Mouse (Mus musculus) midbrain, embryonic 12.5 days (tissue): ENCODE results near the gene Sun1. TPM values are rescaled to one million over a fixed set of nuclear protein-coding genes. Genes with fewer than 3 reads are reported as not detected.
A peak's percentile ranks its signal among the peaks of the same experiment; 100 is the strongest.

ENCODE experiments used
- ATAC-seq: fragments of 200-750 bp; cut with Nextera tagmentation; 2 replicates; pipeline ENCODE4 v1.8.0; 2017; ENCODE audit warnings: low read depth, moderate TSS enrichment, moderate library complexity; ENCODE audit not compliant: low FRiP score
- H3K27ac ChIP-seq: fragments of 300-500 bp; sonication (generic); replicated peaks from 2 replicates; pipeline ENCODE4 v1.5.1; 2016; ENCODE audit warnings: mild to moderate bottlenecking
- H3K27me3 ChIP-seq: fragments of 300-500 bp; sonication (generic); 2 replicates; pipeline ENCODE4 v1.6.1; 2016; ENCODE audit warnings: mild to moderate bottlenecking
- H3K36me3 ChIP-seq: fragments of 300-500 bp; sonication (generic); 2 replicates; pipeline ENCODE4 v1.6.1; 2016
- H3K4me1 ChIP-seq: fragments of 300-500 bp; sonication (generic); 2 replicates; pipeline ENCODE4 v1.6.1; 2016
- H3K4me2 ChIP-seq: fragments of 300-500 bp; sonication (generic); replicated peaks from 2 replicates; pipeline ENCODE4 v1.6.1; 2016; ENCODE audit warnings: mild to moderate bottlenecking, moderate library complexity
- H3K4me3 ChIP-seq: fragments of 300-500 bp; sonication (generic); 2 replicates; pipeline ENCODE4 v1.5.1; 2016; ENCODE audit warnings: mild to moderate bottlenecking
- H3K9ac ChIP-seq: fragments of 300-500 bp; sonication (generic); replicated peaks from 2 replicates; pipeline ENCODE4 v1.6.1; 2016; ENCODE audit warnings: mild to moderate bottlenecking, moderate library complexity
- H3K9me3 ChIP-seq: fragments of 300-500 bp; sonication (generic); 2 replicates; pipeline ENCODE4 v1.6.1; 2016; ENCODE audit warnings: mild to moderate bottlenecking
- WGBS: fragments of 180-500 bp; shearing (Covaris S2); methylation state at CpG from one replicate; pipeline ENCODE4 v1.1.7; 2016; 5-methylcytosine and 5-hydroxymethylcytosine counted together
- polyA plus RNA-seq: library from polyadenylated mRNA; unstranded; fragments of >200 nt; fragmentation: Nextera tagmentation; extraction: Ambion mirVana; gene quantifications from 2 replicates; pipeline ENCODE4 v1.2.1, GENCODE M21; 2016

Gene Sun1
- polyA plus RNA-seq, 1 experiment from 2014 or later, result 53.1 TPM

DNA sequence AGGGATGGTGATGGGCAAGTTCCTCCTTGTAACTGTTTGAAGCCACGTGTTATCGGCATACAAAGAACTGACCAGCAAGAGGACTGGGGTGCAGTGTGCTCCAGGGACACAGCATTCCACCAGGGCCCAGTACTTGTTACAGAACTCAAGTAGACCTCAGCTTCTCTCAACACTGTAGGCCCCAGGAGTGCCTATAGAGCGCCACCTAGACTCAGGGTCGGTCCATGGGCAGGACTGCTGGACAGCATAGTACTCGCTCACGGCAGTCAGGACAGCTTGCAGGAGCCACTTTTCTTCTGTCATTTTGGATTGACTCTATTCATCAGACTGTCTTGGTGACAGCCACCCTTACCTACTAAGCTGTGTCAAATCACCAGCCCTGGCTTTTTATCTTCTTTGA is 54.5 kb downstream of the Sun1 start:
- no peaks in the 10 kb centered on the region for H3K9me3 ChIP-seq
- 88% methylated on average over 6 of the region's 6 CpGs for WGBS

DNA sequence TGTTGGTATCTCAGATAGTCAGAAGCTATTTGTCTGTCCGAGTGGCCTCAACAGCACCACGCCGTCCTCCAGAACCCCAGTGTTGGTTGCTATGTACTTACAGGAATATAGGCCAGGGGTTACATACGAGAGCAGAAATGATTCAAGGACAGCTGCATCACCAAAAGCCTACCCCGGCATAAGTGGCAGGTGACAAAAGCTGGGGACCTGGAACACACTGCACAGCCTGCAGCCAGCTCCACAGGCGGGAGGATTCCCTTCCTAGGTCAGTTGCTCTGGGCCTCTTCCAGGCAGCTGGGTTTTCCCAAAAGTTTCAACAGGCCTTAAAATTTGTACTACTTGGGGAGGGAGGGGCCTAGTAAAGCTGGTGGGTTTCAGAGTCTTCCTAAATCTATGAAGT is 55.3 kb downstream of the Sun1 start:
- WGBS, result 92% methylated on average over 6 of the region's 6 CpGs
- Histone ChIP-seq H3K9ac (0 out of 2 replicates have a peak overlapping the region, but pooled peaks have one; percentile 0), H3K27me3 (no peaks in the 10 kb centered on the region), H3K27ac (no peak overlapping the region), H3K9me3 (no peaks in the 10 kb centered on the region), H3K4me1 (peaks cover 31% of the 10 kb centered on the region), H3K4me2 (no peak overlapping the region), H3K36me3 (peaks cover 34% of the 10 kb centered on the region), H3K4me3 (no peak overlapping the region)
- ATAC-seq, result no peak

More for the DNA sequence above, 54.5 kb downstream of the Sun1 start:
- H3K4me1 ChIP-seq, result peaks cover 31% of the 10 kb centered on the region
- peaks cover 33% of the 10 kb centered on the region for H3K36me3 ChIP-seq
- no peak overlapping the region for H3K4me3 ChIP-seq
- H3K9ac ChIP-seq, result 0 out of 2 replicates have a peak overlapping the region, but pooled peaks have one; percentile 16
- no peaks in the 10 kb centered on the region for H3K27me3 ChIP-seq
- no peak overlapping the region for H3K27ac ChIP-seq
- no peak for ATAC-seq
- no peak overlapping the region for H3K4me2 ChIP-seq

GRCm38 (mm10) chr5:139256211-139256765 is 55.9 kb downstream of the Sun1 start:
- no peak overlapping the region for H3K27ac ChIP-seq

DNA sequence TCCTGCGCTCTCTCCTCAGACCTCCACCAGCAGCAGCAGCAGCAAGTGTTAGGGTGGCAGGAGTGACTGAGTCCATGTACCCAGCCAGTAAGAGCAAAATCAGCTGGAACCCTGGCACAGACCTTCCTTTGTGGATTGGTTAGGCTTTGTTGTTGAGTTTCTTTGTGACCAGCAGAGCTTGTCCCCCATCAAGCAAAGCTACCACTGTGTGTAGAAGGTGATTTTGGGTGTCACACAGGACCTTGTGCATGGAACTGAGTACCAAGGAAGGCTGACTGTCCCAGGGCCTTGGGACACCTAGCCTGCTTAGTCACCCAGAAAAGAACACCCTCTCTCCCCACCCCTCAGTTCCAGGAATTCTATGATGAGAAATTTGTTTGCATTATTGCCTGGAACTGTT is 56.8 kb downstream of the Sun1 start:
- no peak overlapping the region for H3K27ac ChIP-seq
- H3K36me3 ChIP-seq, result peaks cover 47% of the 10 kb centered on the region
- ATAC-seq, result no peak
- peaks cover 26% of the 10 kb centered on the region for H3K4me1 ChIP-seq
- no peak overlapping the region for H3K4me2 ChIP-seq
- no peak overlapping the region for H3K9ac ChIP-seq
- no peak overlapping the region for H3K4me3 ChIP-seq
- no peaks in the 10 kb centered on the region for H3K27me3 ChIP-seq
- H3K9me3 ChIP-seq, result no peaks in the 10 kb centered on the region
- WGBS, result 96% methylated on average over 1 of the region's 1 CpGs

More at GRCm38 (mm10) chr5:139256211-139256765, 55.9 kb downstream of the Sun1 start:
- no peaks in the 10 kb centered on the region for H3K9me3 ChIP-seq
- H3K9ac ChIP-seq, result no peak overlapping the region
- no peak overlapping the region for H3K4me3 ChIP-seq
- no peaks in the 10 kb centered on the region for H3K27me3 ChIP-seq
- WGBS, result 81% methylated on average over 3 of the region's 3 CpGs
- H3K4me2 ChIP-seq, result no peak overlapping the region
- peaks cover 38% of the 10 kb centered on the region for H3K36me3 ChIP-seq
- no peak for ATAC-seq
- H3K4me1 ChIP-seq, result peaks cover 31% of the 10 kb centered on the region

GRCm38 (mm10) chr5:139257818-139258217 is 57.4 kb downstream of the Sun1 start:
- Histone ChIP-seq H3K9ac (no peak overlapping the region), H3K27ac (no peak overlapping the region), H3K4me1 (peaks cover 26% of the 10 kb centered on the region), H3K4me2 (no peak overlapping the region), H3K9me3 (no peaks in the 10 kb centered on the region), H3K4me3 (no peak overlapping the region), H3K27me3 (no peaks in the 10 kb centered on the region), H3K36me3 (peaks cover 53% of the 10 kb centered on the region)
- no peak for ATAC-seq
- WGBS, result 81% methylated on average over 4 of the region's 4 CpGs

DNA sequence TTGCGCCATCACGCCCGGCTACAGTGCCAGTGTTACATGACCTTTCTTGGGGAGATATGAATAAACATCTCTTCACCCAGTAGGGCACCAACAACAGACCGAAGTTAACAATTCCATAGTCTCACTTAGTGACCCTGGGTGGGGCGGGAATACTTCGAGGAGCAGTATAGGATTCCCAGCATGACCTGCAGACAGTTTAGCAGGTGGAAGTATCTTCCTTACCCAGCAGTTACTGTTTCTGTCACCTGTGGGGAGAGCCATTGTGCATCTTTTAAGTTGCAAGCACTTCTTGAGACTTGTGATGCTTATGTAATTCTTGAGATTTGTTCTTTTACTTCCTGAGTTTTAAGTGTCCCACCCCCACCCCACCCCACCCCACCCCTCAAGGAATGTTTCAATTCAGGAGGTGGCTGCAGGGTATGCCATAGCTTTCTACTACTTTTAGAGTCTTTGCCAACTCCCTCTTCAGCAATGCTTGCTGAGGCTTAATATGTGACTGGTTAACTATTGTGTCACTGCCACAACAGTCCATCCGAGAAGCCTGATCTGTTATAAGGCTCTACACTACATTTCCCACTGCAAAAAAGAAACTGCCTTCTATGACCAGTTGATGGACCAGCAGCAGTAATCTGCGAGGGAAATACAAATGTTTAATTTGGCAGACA is 58.1 kb downstream of the Sun1 start:
- Histone ChIP-seq H3K9me3 (no peaks in the 10 kb centered on the region), H3K4me2 (no peak overlapping the region), H3K36me3 (peaks cover 60% of the 10 kb centered on the region), H3K9ac (no peak overlapping the region), H3K27me3 (no peaks in the 10 kb centered on the region), H3K4me3 (no peak overlapping the region), H3K4me1 (peaks cover 20% of the 10 kb centered on the region), H3K27ac (no peak overlapping the region)
- no peak for ATAC-seq
- WGBS, result 92% methylated on average over 8 of the region's 8 CpGs

DNA sequence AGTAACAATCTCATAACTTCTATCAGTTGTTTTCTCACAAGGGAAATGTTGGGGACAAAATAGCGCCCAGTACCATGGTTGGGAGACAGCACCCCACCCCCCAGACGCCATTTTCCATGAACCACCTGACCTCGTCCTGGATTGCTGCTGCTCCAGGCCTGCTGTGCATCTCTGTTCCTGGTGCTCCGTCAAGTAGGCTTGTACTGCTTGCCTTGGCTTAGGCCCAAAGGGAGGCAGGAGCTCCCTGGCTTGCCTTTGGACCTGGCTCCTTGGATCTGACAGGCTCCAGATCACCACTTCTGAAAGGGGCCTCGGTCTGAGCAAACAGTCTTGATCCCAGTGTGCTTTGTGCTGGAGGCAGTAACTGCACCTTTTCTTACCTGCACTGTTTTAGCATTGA is 59.4 kb downstream of the Sun1 start:
- Histone ChIP-seq H3K27ac (no peak overlapping the region), H3K36me3 (peaks cover 73% of the 10 kb centered on the region), H3K4me2 (no peak overlapping the region), H3K4me1 (peaks cover 9% of the 10 kb centered on the region; the same call in 1 of the 2 replicates), H3K9me3 (no peaks in the 10 kb centered on the region), H3K4me3 (no peak overlapping the region), H3K27me3 (no peaks in the 10 kb centered on the region), H3K9ac (no peak overlapping the region; the same call in 1 of the 2 replicates)
- WGBS, result 85% methylated on average over 5 of the region's 5 CpGs
- ATAC-seq, result no peak

GRCm38 (mm10) chr5:139261403-139261802 is 61.0 kb downstream of the Sun1 start:
- H3K27me3 ChIP-seq, result no peaks in the 10 kb centered on the region
- 91% methylated on average over 4 of the region's 4 CpGs for WGBS
- H3K9me3 ChIP-seq, result no peaks in the 10 kb centered on the region
- H3K4me2 ChIP-seq, result no peak overlapping the region
- peaks cover 80% of the 10 kb centered on the region for H3K36me3 ChIP-seq
- H3K27ac ChIP-seq, result no peak overlapping the region
- no peak for ATAC-seq
- no peak overlapping the region for H3K9ac ChIP-seq
- H3K4me3 ChIP-seq, result no peak overlapping the region
- 0 out of 2 replicates have a peak, but pooled peaks cover 4% of the 10 kb centered on the region for H3K4me1 ChIP-seq

DNA sequence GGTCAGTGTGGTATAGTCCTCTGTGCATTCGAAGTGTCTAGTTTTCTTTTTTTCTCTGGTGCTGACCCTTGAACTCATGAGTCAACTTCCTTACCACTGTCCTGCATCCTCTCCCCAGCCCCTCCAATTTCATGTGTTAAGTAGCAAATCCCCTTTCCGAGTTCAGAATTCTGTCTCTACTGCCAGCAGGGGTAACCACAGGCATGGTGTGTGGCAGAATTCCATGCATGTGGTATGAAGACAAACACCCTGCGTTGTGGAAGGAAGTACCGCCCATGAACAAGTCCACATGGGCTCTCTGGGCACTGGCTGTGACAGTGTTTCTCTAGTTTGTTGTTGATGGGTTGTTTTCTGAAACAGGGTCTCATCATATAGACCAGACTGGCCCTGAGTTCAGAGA is 67.2 kb downstream of the Sun1 start:
- H3K36me3 ChIP-seq, result peaks cover 66% of the 10 kb centered on the region
- WGBS, result 89% methylated on average over 4 of the region's 4 CpGs

GRCm38 (mm10) chr5:139270806-139271521 is 70.5 kb downstream of the Sun1 start:
- no peak for ATAC-seq

More for the DNA sequence above, 67.2 kb downstream of the Sun1 start:
- no peaks in the 10 kb centered on the region for H3K9me3 ChIP-seq
- no peaks in the 10 kb centered on the region for H3K27me3 ChIP-seq
- no peak overlapping the region for H3K4me2 ChIP-seq
- H3K4me3 ChIP-seq, result no peak overlapping the region
- no peak for ATAC-seq
- H3K9ac ChIP-seq, result no peak overlapping the region
- H3K4me1 ChIP-seq, result peaks cover 4% of the 10 kb centered on the region
- H3K27ac ChIP-seq, result no peak overlapping the region

DNA sequence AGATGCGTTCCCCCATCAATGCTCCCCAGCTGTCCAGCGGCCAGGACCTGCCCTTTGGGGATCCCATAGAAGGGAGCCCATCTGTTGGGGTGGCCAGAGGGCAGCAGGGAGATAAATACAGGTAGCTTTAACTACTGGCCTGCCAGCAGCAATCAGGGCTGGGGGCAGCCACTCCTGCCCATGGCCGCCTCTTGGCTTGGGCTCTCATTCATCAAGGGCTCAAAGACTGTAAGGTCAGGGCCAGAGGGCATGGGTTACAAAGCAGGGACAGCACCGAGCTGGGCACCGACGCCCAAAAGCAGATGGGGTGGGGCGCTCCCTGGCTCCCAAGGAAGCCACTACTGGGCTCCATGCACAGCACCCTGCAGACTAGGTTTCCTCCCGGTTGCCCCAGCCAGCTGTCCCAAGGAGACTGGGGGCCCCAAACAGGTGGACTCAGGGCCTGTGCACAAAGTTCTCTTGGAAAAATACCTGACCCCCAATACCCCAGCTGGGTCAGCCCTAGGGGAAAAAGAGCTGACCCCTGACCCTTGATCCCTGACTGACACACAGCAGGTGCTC is 71.6 kb downstream of the Sun1 start:
- Histone ChIP-seq H3K4me1 (peaks cover 4% of the 10 kb centered on the region), H3K27ac (no peak overlapping the region), H3K4me3 (no peak overlapping the region), H3K9ac (no peak overlapping the region), H3K9me3 (no peaks in the 10 kb centered on the region), H3K27me3 (no peaks in the 10 kb centered on the region), H3K4me2 (no peak overlapping the region), H3K36me3 (peaks cover 22% of the 10 kb centered on the region)
- no peak for ATAC-seq
- WGBS, result 44% methylated on average over 8 of the region's 8 CpGs

More at GRCm38 (mm10) chr5:139270806-139271521, 70.5 kb downstream of the Sun1 start:
- Histone ChIP-seq H3K4me2 (no peak overlapping the region), H3K4me1 (peaks cover 4% of the 10 kb centered on the region), H3K36me3 (peaks cover 33% of the 10 kb centered on the region), H3K27me3 (no peaks in the 10 kb centered on the region), H3K4me3 (no peak overlapping the region), H3K9ac (no peak overlapping the region), H3K27ac (no peak overlapping the region), H3K9me3 (no peaks in the 10 kb centered on the region)
- WGBS, result 71% methylated on average over 16 of the region's 16 CpGs

DNA sequence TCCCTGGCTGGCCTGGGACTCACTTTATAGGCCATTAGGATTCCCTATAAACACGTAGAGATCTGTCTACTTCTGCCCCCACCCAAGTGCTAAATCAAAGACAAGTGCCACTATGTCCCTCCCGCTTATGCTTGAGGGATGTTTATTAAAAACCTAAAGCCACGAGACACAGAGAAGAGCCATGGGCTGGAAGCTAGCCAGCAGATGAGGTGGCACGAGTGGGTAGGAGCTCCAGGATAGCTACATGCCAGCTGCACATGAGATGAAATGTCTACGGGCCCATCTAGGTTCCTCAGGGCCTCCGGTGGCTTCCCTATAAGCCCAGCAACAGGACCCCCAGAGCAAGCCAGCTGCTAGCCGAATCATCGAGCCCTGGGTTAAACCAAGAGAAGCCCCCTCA is 76.8 kb downstream of the Sun1 start:
- Histone ChIP-seq H3K4me2 (no peak overlapping the region), H3K27ac (no peak overlapping the region), H3K36me3 (no peaks in the 10 kb centered on the region), H3K27me3 (no peaks in the 10 kb centered on the region; the same call in 1 of the 2 replicates), H3K9me3 (no peaks in the 10 kb centered on the region), H3K9ac (no peak overlapping the region), H3K4me1 (no peaks in the 10 kb centered on the region), H3K4me3 (no peak overlapping the region)
- 82% methylated on average over 8 of the region's 8 CpGs for WGBS
- ATAC-seq, result no peak
